Mouse (Mus musculus) hindbrain, embryonic 11.5 days (tissue): ENCODE measurements around the gene Adgrd1. TPM values are rescaled to one million over a fixed set of nuclear protein-coding genes. Genes with fewer than 3 reads are reported as not detected.

ENCODE experiments used
- ATAC-seq: fragments of 200-750 bp; cut with Nextera tagmentation; 2 replicates; pipeline ENCODE4 v1.8.0; 2017; ENCODE audit warnings: mild to moderate bottlenecking, moderate TSS enrichment, moderate library complexity; ENCODE audit not compliant: low FRiP score
- DNase-seq: peaks from one replicate; pipeline ENCODE4 v3.0.0-alpha.2; 2015; ENCODE audit warnings: low spot score
- H3K27ac ChIP-seq: fragments of 300-500 bp; sonication (generic); 2 replicates; pipeline ENCODE4 v1.5.1; 2014; ENCODE audit warnings: mild to moderate bottlenecking, low read depth, low read length
- H3K27me3 ChIP-seq: fragments of 300-500 bp; sonication (generic); 2 replicates; pipeline ENCODE4 v1.6.1; 2014; ENCODE audit warnings: mild to moderate bottlenecking, low read length, moderate library complexity, mixed read lengths; ENCODE audit not compliant: control insufficient read depth, insufficient read depth
- H3K36me3 ChIP-seq: fragments of 300-500 bp; sonication (generic); 2 replicates; pipeline ENCODE4 v1.6.1; 2014; ENCODE audit warnings: mild to moderate bottlenecking, low read length, moderate library complexity, mixed read lengths; ENCODE audit not compliant: control insufficient read depth, insufficient read depth
- H3K4me1 ChIP-seq: fragments of 300-500 bp; sonication (generic); replicated peaks from 2 replicates; pipeline ENCODE4 v1.6.1; 2014; ENCODE audit warnings: low read length, mixed read lengths; ENCODE audit not compliant: control insufficient read depth, insufficient read depth
- H3K4me2 ChIP-seq: fragments of 300-500 bp; sonication (generic); replicated peaks from 2 replicates; pipeline ENCODE4 v1.6.1; 2014; ENCODE audit warnings: mild to moderate bottlenecking, low read depth, low read length
- H3K4me3 ChIP-seq: fragments of 300-500 bp; sonication (generic); 2 replicates; pipeline ENCODE4 v1.5.1; 2014; ENCODE audit warnings: low read depth, low read length
- H3K9ac ChIP-seq: fragments of 300-500 bp; sonication (generic); 2 replicates; pipeline ENCODE4 v1.6.1; 2014; ENCODE audit warnings: low read depth, low read length
- H3K9me3 ChIP-seq: fragments of 300-500 bp; sonication (generic); 2 replicates; pipeline ENCODE4 v1.6.1; 2016; ENCODE audit warnings: low read length; ENCODE audit not compliant: control insufficient read depth
- WGBS: fragments of 180-500 bp; shearing (Covaris S2); extraction: QIAGEN DNeasy Blood & Tissue Kit; methylation state at CpG from one replicate; pipeline ENCODE4 v1.1.7; 2014; 5-methylcytosine and 5-hydroxymethylcytosine counted together
- polyA plus RNA-seq: library from polyadenylated mRNA; unstranded; fragments of >200 nt; fragmentation: Nextera tagmentation; extraction: Ambion mirVana; gene quantifications from 2 replicates; pipeline ENCODE4 v1.2.1, GENCODE M21; 2014

The Adgrd1 gene
- polyA plus RNA-seq, 1 experiment from 2014 or later: 0.05 TPM

GRCm38 (mm10) chr5:129233881-129234432 is 137.4 kb downstream of the Adgrd1 start:
- no peak overlapping the region for H3K27ac ChIP-seq
- H3K4me3 ChIP-seq: no peak overlapping the region
- no peaks in the 10 kb centered on the region for H3K4me1 ChIP-seq
- ATAC-seq (no peak), DNase-seq (no peak)
- H3K27me3 ChIP-seq: no peaks in the 10 kb centered on the region
- no peaks in the 10 kb centered on the region for H3K36me3 ChIP-seq
- H3K9ac ChIP-seq: no peak overlapping the region
- H3K4me2 ChIP-seq: no peak overlapping the region
- no peaks in the 10 kb centered on the region for H3K9me3 ChIP-seq
- 88% methylated on average over 7 of the region's 7 CpGs for WGBS

GRCm38 (mm10) chr5:129236366-129236765 is 139.8 kb downstream of the Adgrd1 start:
- no peaks in the 10 kb centered on the region for H3K4me1 ChIP-seq
- H3K9ac ChIP-seq: no peak overlapping the region
- no peak overlapping the region for H3K4me2 ChIP-seq
- no peaks in the 10 kb centered on the region for H3K27me3 ChIP-seq
- no peaks in the 10 kb centered on the region for H3K36me3 ChIP-seq
- H3K27ac ChIP-seq: no peak overlapping the region
- no peak for ATAC-seq
- no peak overlapping the region for H3K4me3 ChIP-seq
- 75% methylated on average over 11 of the region's 11 CpGs for WGBS
- H3K9me3 ChIP-seq: no peaks in the 10 kb centered on the region
- no peak for DNase-seq

- Histone ChIP-seq H3K36me3 (no peaks in the 10 kb centered on the region), H3K4me3 (no peak overlapping the region), H3K27ac (no peak overlapping the region), H3K27me3 (no peaks in the 10 kb centered on the region), H3K4me2 (no peak overlapping the region), H3K4me1 (peaks cover 5% of the 10 kb centered on the region; the same call in 1 of the 2 replicates), H3K9ac (no peak overlapping the region), H3K9me3 (no peaks in the 10 kb centered on the region)
- WGBS: 86% methylated on average over 11 of the region's 11 CpGs
- DNase-seq (no peak), ATAC-seq (no peak)
Observed at GRCm38 (mm10) chr5:129241865-129242264, 145.3 kb downstream of the Adgrd1 start.

GRCm38 (mm10) chr5:129242265-129242664 is 145.7 kb downstream of the Adgrd1 start:
- Histone ChIP-seq H3K36me3 (no peaks in the 10 kb centered on the region), H3K9ac (no peak overlapping the region), H3K27ac (no peak overlapping the region), H3K4me3 (no peak overlapping the region), H3K27me3 (no peaks in the 10 kb centered on the region), H3K9me3 (no peaks in the 10 kb centered on the region), H3K4me1 (peaks cover 5% of the 10 kb centered on the region; the same call in 1 of the 2 replicates), H3K4me2 (no peak overlapping the region)
- DNase-seq (no peak), ATAC-seq (no peak)
- WGBS: 55% methylated on average over 3 of the region's 3 CpGs

- Histone ChIP-seq H3K4me1 (peaks cover 5% of the 10 kb centered on the region; the same call in 1 of the 2 replicates), H3K27me3 (no peaks in the 10 kb centered on the region), H3K27ac (no peak overlapping the region), H3K9ac (no peak overlapping the region), H3K4me3 (no peak overlapping the region), H3K36me3 (no peaks in the 10 kb centered on the region), H3K4me2 (no peak overlapping the region), H3K9me3 (no peaks in the 10 kb centered on the region)
- DNase-seq (no peak), ATAC-seq (no peak)
- WGBS: 78% methylated on average over 4 of the region's 4 CpGs
Observed at GRCm38 (mm10) chr5:129243120-129243519, 146.6 kb downstream of the Adgrd1 start.

GRCm38 (mm10) chr5:129244392-129244791 is 147.8 kb downstream of the Adgrd1 start:
- no peak overlapping the region for H3K4me3 ChIP-seq
- no peak for DNase-seq
- H3K4me1 ChIP-seq: peaks cover 5% of the 10 kb centered on the region; the same call in 1 of the 2 replicates
- no peak overlapping the region for H3K27ac ChIP-seq
- H3K9ac ChIP-seq: no peak overlapping the region
- H3K4me2 ChIP-seq: no peak overlapping the region
- 48% methylated on average over 5 of the region's 5 CpGs for WGBS
- no peaks in the 10 kb centered on the region for H3K27me3 ChIP-seq
- ATAC-seq: no peak
- no peaks in the 10 kb centered on the region for H3K9me3 ChIP-seq
- no peaks in the 10 kb centered on the region for H3K36me3 ChIP-seq

GRCm38 (mm10) chr5:129249080-129249479 is 152.5 kb downstream of the Adgrd1 start:
- WGBS: 83% methylated on average over 8 of the region's 8 CpGs
- Histone ChIP-seq H3K27me3 (no peaks in the 10 kb centered on the region), H3K27ac (no peak overlapping the region), H3K36me3 (no peaks in the 10 kb centered on the region), H3K9ac (no peak overlapping the region), H3K9me3 (no peaks in the 10 kb centered on the region), H3K4me2 (no peak overlapping the region), H3K4me1 (peaks cover 4% of the 10 kb centered on the region; the same call in 1 of the 2 replicates), H3K4me3 (no peak overlapping the region)
- DNase-seq: no peak
- no peak for ATAC-seq

Other genes starting within 250 kb of the Adgrd1 start
- 1.2 and 1.4 TPM in 2 replicates for gene Rimbp2, start 143.3 kb upstream of the Adgrd1 start, polyA plus RNA-seq
- 25.1 and 31.0 TPM in 2 replicates for gene Stx2, start 88.2 kb upstream of the Adgrd1 start, polyA plus RNA-seq
- gene Ran, start 76.7 kb upstream of the Adgrd1 start, polyA plus RNA-seq: 799 and 828 TPM in 2 replicates